Mouse (Mus musculus) embryo, embryonic 11.5 days (tissue): ENCODE measurements around the gene Mrnip.

Experiments used
- DNase-seq: peaks from one replicate; pipeline ENCODE4 v3.0.0-alpha.2; 2012; ENCODE audit warnings: low read depth, low spot score

Gene Mrnip

GRCm38 (mm10) chr11:50158346-50158745 lies 15.9 kb upstream of the Mrnip start:
- DNase-seq: no peak

DNA sequence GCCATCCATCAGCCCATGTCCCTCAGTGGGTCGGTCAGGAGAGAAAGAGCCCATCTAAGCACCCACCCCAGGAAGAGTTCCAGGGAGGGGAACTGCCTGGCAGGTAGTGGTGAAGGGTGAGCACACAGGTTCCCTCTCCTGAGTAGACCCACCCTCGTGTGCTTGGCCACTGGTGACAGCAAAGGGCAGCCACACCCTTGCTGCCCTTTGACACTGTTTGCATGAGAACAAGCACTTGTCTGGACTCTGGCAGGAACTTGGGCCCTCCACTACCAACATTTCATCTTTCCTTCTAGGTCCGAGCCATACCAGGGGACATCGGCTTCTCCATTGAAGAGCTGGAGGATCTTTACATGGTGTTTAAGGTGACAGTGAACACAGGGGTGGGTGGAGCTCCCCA lies 14.9 kb upstream of the Mrnip start:
- DNase-seq: no peak

- peak; percentile 52 for DNase-seq
Measured at GRCm38 (mm10) chr11:50161578-50162304, 12.5 kb upstream of the Mrnip start.

DNA sequence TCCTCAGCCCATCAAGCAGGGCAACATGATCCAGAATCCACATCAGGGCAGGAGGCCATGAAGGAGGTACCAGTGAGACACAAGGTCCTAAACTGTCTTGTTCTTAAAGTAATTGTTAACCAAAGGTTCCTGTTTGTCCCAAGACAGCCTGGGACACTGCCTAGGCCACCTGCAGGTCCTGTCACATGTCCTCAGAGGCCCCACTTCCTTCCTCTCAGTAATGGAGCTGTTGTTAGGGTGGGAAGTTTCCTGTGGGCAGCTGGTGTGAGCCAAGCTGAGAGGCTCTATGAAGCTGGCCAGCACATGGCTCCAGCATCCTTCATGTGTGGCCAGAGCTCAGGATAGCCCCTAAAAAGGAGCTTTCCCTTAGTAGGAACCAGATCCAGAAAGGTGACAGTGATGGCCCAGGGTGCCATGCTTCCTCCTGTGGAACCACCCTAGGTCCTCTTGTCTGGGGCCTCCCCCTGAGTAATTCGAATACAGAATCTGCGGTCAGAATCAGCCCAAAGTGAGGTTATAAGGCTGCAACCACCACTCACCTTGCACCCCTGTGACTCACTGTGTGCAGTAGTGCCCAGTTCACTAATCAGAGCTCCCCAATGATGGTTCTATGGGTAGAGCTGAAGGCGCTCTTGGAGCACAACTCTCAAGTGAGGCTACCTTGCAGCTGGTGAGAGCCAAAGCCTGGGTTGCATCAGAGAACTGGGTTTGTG lies 11.8 kb upstream of the Mrnip start:
- DNase-seq: no peak

- no peak for DNase-seq
Measured at GRCm38 (mm10) chr11:50168352-50168751, 5.9 kb upstream of the Mrnip start.

- DNase-seq: peak; percentile 97
Measured at GRCm38 (mm10) chr11:50174730-50175187, 515 bp downstream of the Mrnip start.

DNA sequence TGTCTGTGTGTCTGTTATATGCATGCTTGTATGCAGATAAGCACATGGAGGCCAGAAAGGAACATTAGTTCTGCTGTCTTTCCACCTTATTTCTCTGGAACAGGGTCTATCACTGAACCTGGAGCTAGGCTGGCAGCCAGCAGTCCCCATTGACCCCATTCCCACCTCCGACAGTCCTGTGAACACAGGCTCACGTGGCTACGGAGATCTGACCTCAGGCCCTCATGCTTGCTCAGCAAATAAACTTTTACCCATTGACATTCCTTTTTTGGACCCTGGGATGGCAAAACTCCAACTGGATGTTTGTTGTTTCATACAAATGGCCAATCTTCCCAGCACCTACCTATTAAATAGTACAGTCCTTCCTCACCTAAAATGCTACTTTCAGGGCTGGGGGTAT lies 2.1 kb downstream of the Mrnip start:
- DNase-seq: no peak

DNA sequence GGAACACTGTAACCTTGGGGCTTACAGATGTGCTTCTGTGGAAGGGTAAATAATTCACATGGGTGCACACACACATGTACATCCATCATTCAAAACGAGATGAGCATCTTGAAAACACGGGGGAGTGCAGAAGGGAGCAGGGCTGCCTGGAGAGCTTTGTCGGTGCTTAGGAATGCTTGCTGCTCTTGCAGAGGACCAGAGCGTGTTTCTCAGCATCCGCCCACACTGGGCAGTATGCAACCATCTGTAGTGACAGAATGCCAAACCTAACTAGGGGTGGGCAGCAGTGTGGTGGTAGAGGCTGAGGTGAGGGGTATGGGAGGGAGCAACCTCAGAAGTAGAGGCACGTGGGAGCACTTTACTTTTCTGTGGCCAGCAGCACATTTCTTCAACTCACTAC lies 2.9 kb downstream of the Mrnip start:
- no peak for DNase-seq

DNA sequence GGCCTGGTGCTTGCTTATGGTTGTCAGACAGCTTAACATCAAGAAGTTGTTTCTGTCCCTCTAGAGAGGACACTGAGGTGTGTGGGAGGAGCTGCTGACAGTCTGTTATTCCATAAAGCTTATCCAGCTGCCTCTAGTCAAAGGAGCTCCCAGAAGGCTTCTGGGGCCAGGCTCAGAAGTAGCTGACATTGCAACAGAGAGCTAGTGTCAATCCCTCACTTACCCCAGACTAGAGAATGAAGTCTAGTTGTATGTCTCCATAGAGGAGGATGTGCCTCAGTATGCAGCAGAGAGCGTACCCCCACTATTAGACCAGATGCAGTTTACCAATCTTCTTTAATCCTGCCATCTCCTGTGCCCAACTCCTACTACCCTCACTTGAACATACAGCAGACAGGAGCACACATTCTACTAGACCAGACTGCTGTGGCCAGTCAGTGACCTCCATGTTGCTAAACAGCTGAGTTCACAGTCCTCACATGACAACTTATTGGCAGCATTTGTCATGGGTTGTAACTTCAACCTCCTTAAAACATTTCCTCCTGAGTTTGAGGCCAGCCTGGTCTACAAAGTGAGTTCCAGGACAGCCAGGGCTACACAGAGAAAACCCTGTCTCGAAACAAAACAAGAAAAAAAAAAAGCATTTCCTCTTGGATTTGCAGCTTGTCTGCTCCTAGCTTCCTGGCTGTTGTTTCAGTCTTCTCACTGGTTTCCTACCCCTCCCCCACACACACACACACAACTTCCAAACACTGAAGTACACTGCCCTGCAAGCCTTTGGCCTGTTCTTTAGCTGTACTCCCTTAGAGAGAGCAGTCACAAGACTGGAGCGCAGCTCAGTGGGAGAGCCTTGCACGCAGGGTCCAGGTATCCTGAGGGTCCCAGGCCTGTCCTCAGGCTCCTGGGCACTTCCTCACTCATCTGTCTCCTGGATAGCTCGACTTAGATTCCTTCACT lies 4.6 kb downstream of the Mrnip start:
- DNase-seq: no peak

- DNase-seq: no peak
Measured at GRCm38 (mm10) chr11:50180478-50181231, 6.4 kb downstream of the Mrnip start.

- no peak for DNase-seq
Measured at GRCm38 (mm10) chr11:50182702-50183101, 8.5 kb downstream of the Mrnip start.

DNA sequence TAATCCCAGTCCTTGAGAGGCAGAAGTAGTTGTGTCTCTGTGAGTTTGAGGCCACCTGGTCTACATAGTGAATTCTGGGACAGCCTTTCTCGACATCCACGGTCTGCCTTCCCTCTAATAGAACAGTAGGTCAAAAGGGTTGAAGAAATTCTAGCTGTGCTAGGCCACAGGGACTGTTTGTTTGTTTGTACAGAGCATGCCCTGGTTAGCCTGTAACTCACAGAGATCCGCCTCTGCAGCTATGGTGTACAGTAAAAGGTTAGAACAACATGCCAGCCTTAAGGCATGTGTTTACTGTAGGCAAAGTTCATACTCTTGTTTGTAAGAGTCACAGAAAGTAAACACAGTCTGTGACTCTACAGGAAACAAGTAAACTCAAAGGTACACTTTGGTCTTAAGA lies 10.5 kb downstream of the Mrnip start:
- no peak for DNase-seq

- no peak for DNase-seq
Measured at GRCm38 (mm10) chr11:50188682-50189081, 14.4 kb downstream of the Mrnip start.

GRCm38 (mm10) chr11:50190362-50190761 lies 16.1 kb downstream of the Mrnip start:
- no peak for DNase-seq

GRCm38 (mm10) chr11:50192278-50192677 lies 18.0 kb downstream of the Mrnip start:
- no peak for DNase-seq

DNA sequence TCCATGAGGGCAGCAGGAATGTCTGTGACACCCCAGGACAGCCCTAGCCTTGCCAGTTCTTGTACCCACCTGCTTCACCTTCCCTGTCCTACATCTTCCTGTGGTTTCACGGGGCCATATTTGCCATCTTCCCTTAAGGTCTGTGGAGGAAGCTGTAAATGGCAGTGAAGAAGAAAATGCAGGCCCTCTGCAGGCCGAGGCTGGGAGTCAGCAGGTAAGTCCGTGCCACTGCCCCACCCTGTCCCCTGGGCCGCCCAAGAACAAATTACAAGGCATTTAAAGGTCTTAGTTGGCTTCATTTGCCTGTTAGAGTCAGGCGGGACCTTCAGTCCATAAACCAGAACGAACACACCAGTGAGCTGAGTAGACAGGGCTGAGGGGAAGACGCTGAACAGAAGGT lies 19.8 kb downstream of the Mrnip start:
- DNase-seq: no peak

- no peak for DNase-seq
Measured at GRCm38 (mm10) chr11:50194793-50195192, 20.5 kb downstream of the Mrnip start.

- DNase-seq: no peak
Measured at GRCm38 (mm10) chr11:50197500-50197899, 23.3 kb downstream of the Mrnip start.

- no peak for DNase-seq
Measured at GRCm38 (mm10) chr11:50198219-50198846, 24.1 kb downstream of the Mrnip start.

DNA sequence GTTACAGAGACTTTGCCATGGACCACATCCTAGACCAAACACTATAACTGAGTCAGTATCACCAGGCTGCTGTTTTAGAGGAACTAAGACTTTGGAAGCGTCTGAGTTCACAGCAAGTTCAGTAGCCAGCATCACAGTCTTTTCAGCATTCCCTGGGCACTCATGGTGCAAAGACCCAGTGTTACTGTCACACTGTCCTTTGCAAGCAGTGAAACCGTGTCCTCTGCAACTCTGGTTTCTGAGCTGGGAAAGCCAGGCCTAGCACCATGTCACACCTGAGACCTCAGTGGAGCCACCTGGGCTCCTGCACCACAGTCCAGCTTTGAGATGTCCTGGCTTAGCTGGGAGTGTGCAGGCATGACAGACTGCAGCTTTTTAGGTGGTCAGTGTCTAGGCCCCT lies 24.7 kb downstream of the Mrnip start:
- DNase-seq: no peak

DNA sequence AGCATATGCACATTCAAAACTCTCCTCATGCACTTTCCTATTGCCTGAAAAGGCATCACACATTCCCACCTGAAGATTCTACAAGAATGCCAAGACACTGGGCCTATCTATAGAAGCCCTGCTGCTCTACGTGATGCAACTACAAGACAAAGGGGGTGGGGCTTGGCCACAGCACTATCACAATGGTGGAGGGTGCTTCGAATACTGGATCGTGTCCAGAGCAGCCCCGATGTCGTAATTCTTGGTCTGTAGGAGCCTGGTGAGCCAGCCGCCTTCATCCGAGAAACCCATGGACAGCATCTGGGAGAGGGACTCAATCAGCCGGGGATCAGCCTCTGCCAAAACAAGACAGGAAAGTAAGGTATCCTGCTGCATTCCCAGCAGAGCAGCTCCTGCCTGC lies 26.4 kb downstream of the Mrnip start:
- DNase-seq: no peak
